Mouse (Mus musculus): Measurements from ENCODE around the gene Zfp276. TPM values are rescaled to one million over a fixed set of nuclear protein-coding genes. Genes with fewer than 3 reads are reported as not detected.

Zfp276 gene
- polyA plus RNA-seq, 1 experiment from 2014 or later, result 9.8 TPM

DNA sequence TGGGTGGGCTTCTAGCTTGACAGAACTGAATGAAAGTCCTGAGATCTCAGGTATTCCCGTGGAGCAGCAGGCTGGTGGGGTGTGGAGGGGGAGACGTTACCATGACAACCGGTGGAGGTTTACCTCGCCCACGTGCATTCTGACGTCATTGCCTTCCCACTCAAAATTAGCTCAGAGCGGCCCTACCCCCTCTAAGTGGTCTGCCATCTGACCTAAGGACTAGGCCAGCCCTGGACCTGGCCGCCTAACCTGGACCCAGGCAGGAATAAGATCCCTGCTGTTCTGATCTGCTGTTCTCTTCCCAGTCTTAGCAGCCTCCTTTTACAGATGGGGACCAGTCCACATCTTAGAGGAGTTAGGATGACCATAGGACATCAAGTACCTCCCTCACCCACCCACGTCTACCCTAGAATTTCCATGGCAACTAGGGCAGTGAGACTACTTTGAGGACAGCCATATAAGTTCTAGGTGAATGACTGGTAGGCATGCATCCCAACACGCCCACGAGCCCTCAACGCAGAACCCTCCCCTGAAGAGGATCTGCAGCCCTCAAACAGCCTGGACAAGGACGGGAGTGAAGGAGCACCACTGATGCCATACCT is 19.0 kb upstream of the Zfp276 start:
- H3K79me2 ChIP-seq (ENCODE audit: inconsistent target), result no peaks in the 10 kb centered on the region
- WGBS (ENCODE audit: missing documents), result 46% methylated on average over 11 of the region's 13 CpGs
- no peaks in the 10 kb centered on the region for H3K36me3 ChIP-seq (ENCODE audit: inconsistent target)
- no peak overlapping the region for H3K4me3 ChIP-seq (ENCODE audit: inconsistent target)
- no peak overlapping the region for H3K27ac ChIP-seq

DNA sequence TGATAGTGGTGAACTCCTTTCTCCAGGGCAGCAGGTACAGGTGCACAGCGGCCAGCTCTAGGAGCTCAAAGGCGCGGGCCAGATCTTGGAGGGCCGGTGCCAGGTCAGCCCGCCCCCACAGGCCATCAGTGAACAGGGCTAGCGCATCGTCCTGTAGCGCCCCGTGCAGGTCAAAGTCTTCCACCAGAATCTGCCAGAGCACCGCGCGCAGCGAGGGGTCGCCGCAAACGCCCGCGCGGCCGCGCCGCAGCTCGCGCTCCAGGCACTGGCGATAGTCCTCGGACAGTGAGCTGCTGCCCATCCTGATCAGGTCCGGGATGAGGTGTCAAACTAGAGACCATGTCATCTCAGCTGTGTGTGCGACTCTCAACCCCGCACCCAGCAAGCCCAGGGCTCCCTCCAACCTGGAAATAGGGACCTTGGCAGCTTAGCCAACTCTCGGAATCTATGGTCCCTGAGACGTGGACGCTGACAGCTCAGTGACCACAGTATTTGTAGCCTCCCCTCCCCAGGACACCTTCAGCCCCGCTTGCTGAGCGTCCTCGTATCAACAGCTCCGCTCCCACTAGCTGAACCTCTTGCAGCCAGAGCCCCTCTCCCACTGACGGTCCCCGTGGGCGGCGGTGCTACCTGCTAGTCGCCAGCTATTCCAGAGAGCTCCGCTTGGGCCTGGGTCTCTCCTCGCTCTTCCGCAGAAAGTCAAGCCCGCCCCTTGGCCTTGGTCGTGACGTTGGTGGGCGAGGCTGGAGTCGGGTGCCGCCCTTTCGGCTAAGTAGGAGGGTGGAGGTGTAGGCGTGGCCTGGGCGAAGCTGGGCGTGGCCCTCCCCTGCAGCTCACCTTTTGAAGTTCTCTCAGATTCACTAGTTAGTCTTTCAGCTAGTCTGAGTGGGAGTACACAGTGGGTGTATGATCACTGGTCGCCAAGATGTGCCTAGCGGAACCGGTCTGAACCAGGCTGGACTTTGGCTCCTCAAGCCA is 18.2 kb upstream of the Zfp276 start, which contains the start of gene Spata2l:
TSS of gene Spata2l (minus strand) at position 714 of the 978 bp plus-strand sequence.
- no peaks in the 10 kb centered on the region for H3K79me2 ChIP-seq (ENCODE audit: inconsistent target)
- WGBS (ENCODE audit: missing documents), result 4% methylated on average over 56 of the region's 57 CpGs
- H3K27ac ChIP-seq, result no peak within 1 kb of the TSS; the same call in 1 of the 2 replicates
- peak within 1 kb of the TSS; percentile 88 for H3K4me3 ChIP-seq (ENCODE audit: inconsistent target)
- no peaks in the 10 kb centered on the region for H3K36me3 ChIP-seq (ENCODE audit: inconsistent target)

DNA sequence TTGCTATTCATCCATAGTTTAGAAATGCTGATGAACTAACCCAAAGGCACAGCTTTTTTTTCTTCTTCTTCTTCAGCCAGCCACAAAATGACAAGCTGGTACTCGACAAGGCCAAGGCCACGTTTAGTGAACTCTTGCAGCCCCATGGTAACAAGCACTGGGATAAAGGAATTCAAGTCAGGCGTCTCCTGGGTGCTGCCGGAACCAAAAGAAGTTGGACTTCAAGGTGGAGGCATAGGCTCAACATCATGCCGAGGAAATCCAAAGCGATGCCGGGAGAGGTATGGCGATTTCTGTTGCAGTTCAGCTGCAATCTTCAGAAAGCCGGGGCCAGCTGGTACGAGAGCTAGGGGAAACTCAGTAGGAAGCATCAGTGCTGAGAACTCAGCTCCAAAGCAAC is 14.6 kb upstream of the Zfp276 start:
- H3K36me3 ChIP-seq (ENCODE audit: inconsistent target), result peaks cover 26% of the 10 kb centered on the region; the same call in 1 of the 2 replicates
- no peak overlapping the region for H3K4me3 ChIP-seq (ENCODE audit: inconsistent target)
- no peaks in the 10 kb centered on the region for H3K79me2 ChIP-seq (ENCODE audit: inconsistent target)
- H3K27ac ChIP-seq, result no peak overlapping the region
- 94% methylated on average over 10 of the region's 10 CpGs for WGBS (ENCODE audit: missing documents)

DNA sequence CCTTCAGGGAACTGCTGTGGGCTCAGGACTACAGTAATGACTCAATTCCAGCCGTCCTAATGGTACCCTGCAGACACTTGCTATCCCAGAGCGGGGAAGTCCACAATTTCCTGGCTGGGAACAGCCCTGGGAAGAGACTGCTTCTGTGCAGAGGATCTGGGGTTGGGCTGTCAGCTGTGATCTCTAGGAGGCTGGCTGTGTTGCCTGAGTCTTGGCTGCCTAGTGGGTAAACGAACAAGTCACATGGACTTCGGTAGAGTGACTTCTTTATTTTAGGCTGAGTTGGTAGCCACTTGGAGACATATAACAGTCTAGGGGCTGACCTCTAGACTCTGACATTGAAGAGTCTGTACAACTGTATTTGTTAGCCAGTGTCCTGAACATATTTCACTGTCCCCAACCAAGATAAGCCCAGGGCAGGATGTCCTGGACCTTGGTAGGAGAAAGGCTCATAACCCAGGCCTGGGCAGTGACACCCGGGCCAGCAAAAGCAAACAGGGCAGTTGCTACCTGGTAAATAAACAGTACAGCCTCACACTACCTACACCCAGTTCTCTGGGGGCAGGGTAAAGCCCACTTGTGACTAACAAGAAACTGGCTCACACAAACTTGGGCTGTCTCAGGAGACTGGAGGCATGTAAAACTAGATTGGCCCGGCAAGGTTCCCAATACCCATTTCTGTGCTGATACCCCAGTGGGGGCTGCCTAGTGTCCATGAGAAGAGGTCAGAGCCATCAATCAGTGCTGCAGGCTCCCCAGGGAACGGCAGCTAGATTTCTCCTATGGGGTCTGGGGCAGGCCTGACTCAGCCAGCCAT is 11.7 kb upstream of the Zfp276 start:
- Histone ChIP-seq H3K79me2 (ENCODE audit: inconsistent target) (no peaks in the 10 kb centered on the region), H3K27ac (no peak overlapping the region), H3K4me3 (ENCODE audit: inconsistent target) (no peak overlapping the region), H3K36me3 (ENCODE audit: inconsistent target) (peaks cover 54% of the 10 kb centered on the region)
- 98% methylated on average over 7 of the region's 7 CpGs for WGBS (ENCODE audit: missing documents)

DNA sequence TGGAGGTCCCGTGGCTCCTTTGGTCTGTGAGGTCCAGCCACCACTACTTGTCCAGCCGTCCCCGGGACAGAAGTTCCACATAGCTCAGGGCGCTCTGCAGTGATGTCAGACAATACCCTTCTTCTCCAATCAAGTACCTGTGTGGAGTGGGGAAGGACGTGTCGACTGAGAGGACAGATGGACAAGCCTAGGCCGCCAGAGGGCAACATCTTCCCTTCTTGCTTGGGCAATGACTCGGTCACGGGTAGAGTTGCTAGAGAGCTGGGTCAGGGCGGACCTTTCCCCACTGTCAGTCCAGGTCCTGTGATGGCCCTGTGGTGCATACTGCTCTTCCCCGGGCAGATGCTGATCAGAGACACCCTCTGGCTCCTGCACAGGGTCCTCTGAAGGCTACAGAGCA is 10.9 kb upstream of the Zfp276 start:
- no peaks in the 10 kb centered on the region for H3K79me2 ChIP-seq (ENCODE audit: inconsistent target)
- WGBS (ENCODE audit: missing documents), result 88% methylated on average over 11 of the region's 11 CpGs
- H3K36me3 ChIP-seq (ENCODE audit: inconsistent target), result peaks cover 62% of the 10 kb centered on the region
- H3K4me3 ChIP-seq (ENCODE audit: inconsistent target), result no peak overlapping the region
- H3K27ac ChIP-seq, result no peak overlapping the region

DNA sequence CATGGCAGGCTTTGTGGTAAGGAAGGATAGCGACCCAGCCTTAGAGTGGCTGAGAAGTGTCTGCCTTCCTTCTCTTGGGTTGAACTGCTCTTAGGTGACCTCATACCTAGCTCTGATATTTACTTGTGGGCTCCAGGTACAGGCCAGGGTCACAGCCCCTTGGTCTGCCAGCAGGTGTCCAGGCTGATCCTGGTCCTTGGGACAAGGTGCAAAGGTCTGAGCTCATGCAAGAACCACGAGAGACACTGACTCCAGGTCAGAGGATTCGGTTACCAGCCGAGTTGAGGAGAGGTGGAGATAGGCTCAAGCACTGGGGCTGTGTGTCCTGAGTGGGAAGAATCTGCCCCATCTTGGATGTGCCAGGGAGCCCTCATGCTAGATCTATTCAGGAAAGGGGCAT is 9.6 kb upstream of the Zfp276 start:
- H3K4me3 ChIP-seq (ENCODE audit: inconsistent target), result no peak overlapping the region
- H3K79me2 ChIP-seq (ENCODE audit: inconsistent target), result no peaks in the 10 kb centered on the region
- peaks cover 63% of the 10 kb centered on the region for H3K36me3 ChIP-seq (ENCODE audit: inconsistent target)
- H3K27ac ChIP-seq, result no peak overlapping the region
- 90% methylated on average over 4 of the region's 4 CpGs for WGBS (ENCODE audit: missing documents)

DNA sequence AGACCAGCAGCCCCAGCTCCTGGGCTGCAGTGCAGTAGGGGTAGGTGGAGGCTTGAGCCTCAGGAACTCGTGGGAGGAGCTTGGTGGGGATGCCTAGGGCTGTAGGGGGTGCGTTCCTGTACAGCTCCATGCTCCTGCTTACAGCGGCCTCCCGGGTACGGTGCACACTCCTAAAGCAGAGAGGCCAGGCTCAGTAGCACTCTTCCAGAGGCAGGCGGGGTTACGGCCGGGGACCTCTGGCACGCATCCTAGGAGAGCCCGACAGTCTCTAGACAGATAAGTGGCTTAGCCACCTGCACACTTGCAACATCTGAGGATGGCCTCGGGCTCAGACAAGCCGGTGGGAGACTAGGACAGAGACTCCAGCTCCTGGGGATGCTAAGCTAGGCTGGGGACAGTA is 8.5 kb upstream of the Zfp276 start:
- Histone ChIP-seq H3K36me3 (ENCODE audit: inconsistent target) (peaks cover 67% of the 10 kb centered on the region), H3K27ac (no peak overlapping the region), H3K4me3 (ENCODE audit: inconsistent target) (no peak overlapping the region), H3K79me2 (ENCODE audit: inconsistent target) (no peaks in the 10 kb centered on the region)
- WGBS (ENCODE audit: missing documents), result 97% methylated on average over 12 of the region's 12 CpGs

DNA sequence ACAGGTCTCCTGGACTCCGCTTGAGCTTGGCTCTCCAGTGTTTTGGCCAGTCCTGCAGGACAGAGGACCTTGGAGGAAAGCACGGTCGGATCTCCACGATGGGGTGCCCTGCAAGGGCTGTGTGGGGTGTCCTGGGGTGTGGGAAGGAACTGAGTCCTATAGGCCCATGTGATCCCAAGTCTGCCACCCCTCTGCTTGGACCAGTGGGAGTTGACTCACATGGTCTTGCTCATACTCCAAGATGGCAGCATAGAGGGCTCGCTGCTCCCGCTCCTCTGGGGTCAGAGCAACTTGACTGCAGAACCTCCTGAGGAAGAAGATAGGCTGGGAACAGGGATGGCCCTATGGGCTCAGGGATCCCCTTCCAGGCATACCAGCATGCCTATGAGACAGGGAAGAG is 6.2 kb upstream of the Zfp276 start:
- H3K79me2 ChIP-seq (ENCODE audit: inconsistent target), result peaks cover 8% of the 10 kb centered on the region; the same call in 1 of the 2 replicates
- H3K36me3 ChIP-seq (ENCODE audit: inconsistent target), result peaks cover 56% of the 10 kb centered on the region
- 96% methylated on average over 6 of the region's 6 CpGs for WGBS (ENCODE audit: missing documents)
- H3K27ac ChIP-seq, result no peak overlapping the region
- no peak overlapping the region for H3K4me3 ChIP-seq (ENCODE audit: inconsistent target)

DNA sequence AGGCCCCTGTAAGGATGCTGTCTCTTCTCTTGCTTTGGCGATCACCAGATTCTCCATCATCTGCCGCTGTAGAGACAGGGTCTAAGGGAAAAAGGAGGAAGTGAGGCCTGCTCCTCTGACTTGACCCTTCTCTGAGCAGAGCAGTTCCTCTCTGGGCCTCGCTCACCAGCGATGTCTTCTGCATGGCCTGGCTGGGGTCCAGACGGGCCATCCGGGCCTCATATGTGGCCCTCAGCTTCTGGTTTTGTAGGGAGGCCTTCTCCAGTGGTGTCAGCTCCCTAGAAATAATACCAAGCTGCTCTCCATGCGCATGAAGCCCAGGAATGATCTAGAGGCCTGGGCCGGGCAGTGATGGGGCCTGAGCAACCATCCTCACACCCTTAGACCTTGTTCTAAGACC is 5.4 kb upstream of the Zfp276 start:
- Histone ChIP-seq H3K27ac (peak overlapping the region; percentile 35), H3K79me2 (ENCODE audit: inconsistent target) (peaks cover 8% of the 10 kb centered on the region; the same call in 1 of the 2 replicates), H3K4me3 (ENCODE audit: inconsistent target) (no peak overlapping the region), H3K36me3 (ENCODE audit: inconsistent target) (peaks cover 49% of the 10 kb centered on the region)
- WGBS (ENCODE audit: missing documents), result 26% methylated on average over 8 of the region's 8 CpGs

DNA sequence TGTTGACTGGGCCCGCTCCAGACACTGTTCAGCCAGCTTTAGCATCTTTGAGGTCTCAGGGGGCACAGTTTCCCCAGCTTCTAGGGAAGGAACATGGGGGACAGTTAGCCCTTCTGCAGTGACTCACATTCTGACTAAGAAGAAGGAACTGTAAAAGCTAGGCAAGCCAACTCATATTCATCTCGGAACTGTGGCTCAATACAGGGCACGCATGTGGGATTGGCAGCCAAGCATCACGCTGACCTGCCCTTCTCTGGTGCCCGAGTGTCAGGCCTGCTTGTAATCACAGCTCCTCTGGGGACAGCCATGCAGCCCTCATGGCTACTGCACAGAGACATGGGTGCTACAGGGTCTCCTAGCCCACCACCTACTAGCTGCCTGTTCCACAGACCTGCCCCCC is 3.1 kb upstream of the Zfp276 start:
- H3K27ac ChIP-seq, result 0 out of 2 replicates have a peak overlapping the region, but pooled peaks have one; percentile 12
- peaks cover 20% of the 10 kb centered on the region; the same call in 1 of the 2 replicates for H3K79me2 ChIP-seq (ENCODE audit: inconsistent target)
- peaks cover 28% of the 10 kb centered on the region for H3K36me3 ChIP-seq (ENCODE audit: inconsistent target)
- H3K4me3 ChIP-seq (ENCODE audit: inconsistent target), result no peak overlapping the region
- WGBS (ENCODE audit: missing documents), result 68% methylated on average over 5 of the region's 5 CpGs

DNA sequence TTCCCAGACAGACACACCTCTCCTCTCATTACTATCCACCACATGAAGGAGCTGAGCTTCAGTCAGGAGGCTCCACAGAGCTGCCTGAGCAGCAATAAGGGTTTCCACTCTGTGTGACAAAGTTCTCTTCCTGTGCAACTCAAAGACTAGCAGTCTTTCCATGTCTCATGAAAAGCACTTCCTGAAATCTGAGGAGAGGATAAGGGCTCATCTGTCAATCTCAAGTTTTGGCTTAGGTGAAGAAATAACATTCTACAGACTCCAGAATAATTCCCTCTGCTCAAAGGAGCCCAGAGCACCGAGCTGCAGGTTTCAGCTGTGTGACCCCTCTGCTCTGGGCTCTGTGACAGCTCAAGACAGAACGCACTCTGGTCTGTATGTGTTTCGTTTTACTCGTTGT is 1.1 kb upstream of the Zfp276 start:
- peaks cover 25% of the 10 kb centered on the region; the same call in 1 of the 2 replicates for H3K79me2 ChIP-seq (ENCODE audit: inconsistent target)
- H3K27ac ChIP-seq, result peak overlapping the region; percentile 61
- 31% methylated on average over 4 of the region's 4 CpGs for WGBS (ENCODE audit: missing documents)
- peak overlapping the region; percentile 51 for H3K4me3 ChIP-seq (ENCODE audit: inconsistent target)
- H3K36me3 ChIP-seq (ENCODE audit: inconsistent target), result peaks cover 24% of the 10 kb centered on the region

DNA sequence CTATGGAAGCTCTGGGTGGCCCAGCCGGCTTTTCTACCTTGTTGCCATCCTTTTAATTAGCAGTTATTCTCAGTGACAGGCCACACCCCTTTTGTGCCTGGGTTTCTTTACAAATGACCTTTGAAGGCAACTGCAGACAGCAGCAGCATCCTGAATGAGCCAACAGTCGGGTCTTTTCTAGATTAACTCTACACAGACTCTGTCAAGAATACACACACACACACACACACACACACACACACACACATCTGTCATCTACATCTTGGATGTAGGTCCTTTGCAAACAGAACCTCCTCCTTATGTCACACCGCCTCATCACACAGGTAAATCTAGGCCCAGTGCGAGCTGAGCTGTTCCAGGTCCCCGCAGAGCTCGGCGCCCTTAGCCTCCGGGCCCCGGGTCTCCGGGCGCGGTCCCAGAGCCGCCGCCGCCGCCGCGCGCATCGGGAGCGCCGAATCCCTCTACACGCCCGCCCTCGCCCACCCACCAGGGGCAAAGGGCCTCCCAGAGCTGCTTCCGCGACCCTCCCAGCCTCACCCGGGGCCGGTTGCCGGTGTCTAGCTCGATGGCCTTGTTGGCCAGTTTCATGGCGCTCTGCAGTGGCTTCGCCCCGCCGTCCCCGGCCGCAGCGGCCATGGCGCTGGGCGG is 420 bp upstream of the Zfp276 start:
- Histone ChIP-seq H3K27ac (peak overlapping the region; percentile 61), H3K36me3 (ENCODE audit: inconsistent target) (peaks cover 28% of the 10 kb centered on the region), H3K79me2 (ENCODE audit: inconsistent target) (peaks cover 25% of the 10 kb centered on the region; the same call in 1 of the 2 replicates), H3K4me3 (ENCODE audit: inconsistent target) (peak overlapping the region; percentile 51)
- under 1% methylated on average over 38 of the region's 40 CpGs for WGBS (ENCODE audit: missing documents)

DNA sequence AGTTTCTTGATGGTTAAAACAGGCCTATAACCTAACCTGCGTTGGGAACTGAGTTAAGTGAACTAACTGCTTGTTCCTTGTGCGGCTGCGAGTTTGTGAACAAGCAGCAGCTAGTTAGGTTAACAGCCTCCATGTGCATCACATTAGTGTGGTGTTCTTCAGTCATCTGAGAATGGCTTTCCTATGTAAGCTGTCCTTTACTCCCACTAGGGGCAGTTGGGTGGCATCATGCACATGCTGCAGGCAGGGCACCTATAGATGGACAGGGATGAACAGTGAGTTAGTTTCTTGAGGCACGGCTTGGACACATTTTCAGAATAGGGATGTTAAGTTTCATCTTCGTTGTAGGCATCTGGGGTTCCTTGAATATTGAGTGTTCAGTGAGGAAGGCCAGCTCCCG is 1.2 kb downstream of the Zfp276 start:
- Histone ChIP-seq H3K4me3 (ENCODE audit: inconsistent target) (peak overlapping the region; percentile 56), H3K36me3 (ENCODE audit: inconsistent target) (peaks cover 44% of the 10 kb centered on the region)
- 58% methylated on average over 6 of the region's 6 CpGs for WGBS (ENCODE audit: missing documents)

DNA sequence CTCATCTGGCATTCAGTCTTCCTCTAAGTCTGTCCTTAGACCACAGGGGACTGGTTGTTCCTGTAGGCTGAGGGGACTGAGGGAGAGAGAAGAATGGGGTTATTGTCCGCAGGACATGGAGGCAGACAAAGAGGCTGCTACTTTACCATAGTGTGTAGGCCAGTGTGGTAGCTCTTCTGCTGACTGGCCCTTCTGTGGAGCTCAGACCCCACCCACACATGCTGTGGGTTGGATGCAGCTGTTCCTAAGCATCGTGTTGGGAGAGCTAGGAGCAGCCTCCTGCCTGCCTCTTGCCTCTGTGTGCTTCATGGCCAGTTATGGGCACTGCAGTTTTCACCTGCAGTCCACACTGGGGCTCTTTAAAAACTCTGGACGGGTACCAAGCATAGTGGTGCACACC is 3.1 kb downstream of the Zfp276 start:
- WGBS (ENCODE audit: missing documents), result 97% methylated on average over 3 of the region's 3 CpGs
- H3K36me3 ChIP-seq (ENCODE audit: inconsistent target), result peaks cover 51% of the 10 kb centered on the region

More for the DNA sequence above, 1.2 kb downstream of the Zfp276 start:
- Histone ChIP-seq H3K79me2 (ENCODE audit: inconsistent target) (peaks cover 25% of the 10 kb centered on the region; the same call in 1 of the 2 replicates), H3K27ac (no peak overlapping the region; the same call in 1 of the 2 replicates)

More for the DNA sequence above, 3.1 kb downstream of the Zfp276 start:
- peaks cover 21% of the 10 kb centered on the region; the same call in 1 of the 2 replicates for H3K79me2 ChIP-seq (ENCODE audit: inconsistent target)
- no peak overlapping the region for H3K27ac ChIP-seq
- H3K4me3 ChIP-seq (ENCODE audit: inconsistent target), result no peak overlapping the region

Data from macrophage (primary cell).